7 mouse cellular contexts compared by ENCODE assay signal in genomic region chr2:174330616-174331191, GRCm38 (mm10). TPM values are rescaled to one million over a fixed set of nuclear protein-coding genes. Genes with fewer than 3 reads are reported as not detected.
DNase-seq lines count a peak whose midpoint lies in the region; ATAC-seq and TF ChIP-seq lines count a peak whose summit lies in the region.

No protein-coding gene starts in this region.

- no peak for TF ChIP-seq CTCF in small intestine, adult 2 months (IDR thresholded peaks at IDR 0.05; ENCODE audit: extremely low read depth, insufficient read length, insufficient replicate concordance, low read depth, low read length)

- no peaks in the 10 kb centered on the region; the same call in 1 of the 2 replicates for H3K36me3 ChIP-seq in hindbrain, embryonic 14.5 days (replicated peaks; ENCODE audit: control insufficient read depth, insufficient read depth)
- 0 out of 2 replicates have a peak, but pooled peaks cover 2% of the 10 kb centered on the region for H3K36me3 ChIP-seq in small intestine, adult 2 months (ENCODE audit: control insufficient read depth, insufficient read depth, low read length)

- peak; percentile 13 for ATAC-seq in activated CD4-positive, CD25-positive, alpha-beta regulatory T cell, adult 4 months
- ATAC-seq in hindbrain, embryonic 14.5 days (ENCODE audit: low FRiP score), result peak; percentile 50

- H3K9me3 ChIP-seq in hindbrain, embryonic 14.5 days (ENCODE audit: control insufficient read depth, low read length), result no peaks in the 10 kb centered on the region

- H3K4me2 ChIP-seq in hindbrain, embryonic 14.5 days (replicated peaks), result peak overlapping the region; percentile 72

- peak overlapping the region; percentile 100 for H3K27ac ChIP-seq in hindbrain, embryonic 14.5 days
- H3K27ac ChIP-seq in small intestine, adult 2 months (ENCODE audit: insufficient read depth, low read depth, low read length), result peak overlapping the region; percentile 62

- no peak for TF ChIP-seq POLR2A in small intestine, adult 2 months (IDR thresholded peaks at IDR 0.05; ENCODE audit: low read depth, low read length)

- intact Hi-C loops in left cerebral cortex, postnatal 4 days (cut with DNase I), result loop anchor here (10.0 kb wide), 1 partner anchor 134 kb away; the partner anchor contains the start of gene Atp5e

- 1% methylated on average over 39 of the region's 48 CpGs for WGBS in hindbrain, embryonic 14.5 days
- WGBS in small intestine, adult 2 months, result 2% methylated on average over 48 of the region's 48 CpGs

- H3K9ac ChIP-seq in hindbrain, embryonic 14.5 days, result peak overlapping the region; percentile 100

- peaks cover 49% of the 10 kb centered on the region for H3K4me1 ChIP-seq in hindbrain, embryonic 14.5 days (replicated peaks; ENCODE audit: control insufficient read depth, insufficient read depth, low read length)
- H3K4me1 ChIP-seq in small intestine, adult 2 months (ENCODE audit: control insufficient read depth, insufficient read depth, insufficient read length, low read length), result peaks cover 5% of the 10 kb centered on the region

- H3K4me3 ChIP-seq in hindbrain, embryonic 14.5 days (replicated peaks; ENCODE audit: low read length), result peak overlapping the region; percentile 99
- H3K4me3 ChIP-seq in small intestine, adult 2 months (ENCODE audit: low read depth, low read length), result peak overlapping the region; percentile 92

- H3K27me3 ChIP-seq in hindbrain, embryonic 14.5 days (ENCODE audit: control insufficient read depth, insufficient read depth, low read length), result no peaks in the 10 kb centered on the region
- H3K27me3 ChIP-seq in small intestine, adult 2 months (ENCODE audit: control insufficient read depth, insufficient read depth, low read length), result no peaks in the 10 kb centered on the region

- DNase-seq in cerebellum, postnatal 36 days, result peak; percentile 64 to 74
- DNase-seq in gastrocnemius, adult 18-20 months (ENCODE audit: low spot score), result peak; percentile 74
- peak; percentile 64 for DNase-seq in hindbrain, embryonic 14.5 days (ENCODE audit: low spot score)
- peak; percentile 82 for DNase-seq in left cerebral cortex, postnatal 4 days
- peak; percentile 81 for DNase-seq in mesoderm, embryonic 11.5 days (ENCODE audit: low read depth, low spot score)

RNA-seq across cellular contexts. Expression of gene Gm20721, which starts 15.8 kb away (rescaled TPM):
- polyA plus RNA-seq in activated CD4-positive, CD25-positive, alpha-beta regulatory T cell, adult 4 months (2017; shearing (Covaris generic)), result under 1 TPM in 1 of 2 experiments, not detected in 1; 0.40 TPM
- total RNA-seq in gastrocnemius, adult 18-20 months (2021), result 1 to 10 TPM; 1.9 TPM
- polyA plus RNA-seq in hindbrain, embryonic 14.5 days (2014; fragmentation: Nextera tagmentation; extraction: Ambion mirVana), result 8.6 and 10.9 TPM in 2 replicates
- 1 to 10 TPM; 2.0 to 2.2 TPM for total RNA-seq in left cerebral cortex, postnatal 4 days (2021)
- polyA plus RNA-seq in small intestine, adult 2 months (2012; rRNA removed), result not detected in 2 replicates

RNA-seq across cellular contexts. Expression of gene Gnas, which starts 46.6 kb away (rescaled TPM):
- polyA plus RNA-seq in activated CD4-positive, CD25-positive, alpha-beta regulatory T cell, adult 4 months (2017; shearing (Covaris generic)), result 100 to 1,000 TPM; 102 to 126 TPM
- 1,000 to 10,000 TPM; 1,321 to 1,349 TPM for total RNA-seq in gastrocnemius, adult 18-20 months (2021)
- polyA plus RNA-seq in hindbrain, embryonic 14.5 days (2014; fragmentation: Nextera tagmentation; extraction: Ambion mirVana), result 1,800 and 1,897 TPM in 2 replicates
- total RNA-seq in left cerebral cortex, postnatal 4 days (2021), result 1,000 to 10,000 TPM; 1,551 to 1,677 TPM
- polyA plus RNA-seq in small intestine, adult 2 months (2012; rRNA removed), result 295 and 530 TPM in 2 replicates

Comparison
In these comparisons a context has a peak if more than half of its experiments do, and no peak if none do; other contexts are left out.
1. Peak in every context shown above with its lines: DNase-seq, ATAC-seq, H3K4me3 ChIP-seq and H3K27ac ChIP-seq.